Mouse (Mus musculus) MEL (cell line): ENCODE data around the gene Abcc10. TPM values are rescaled to one million over a fixed set of nuclear protein-coding genes. Genes with fewer than 3 reads are reported as not detected.

Experiments
- DNase-seq: peaks from one replicate; pipeline ENCODE4 v3.0.0; 2011; ENCODE audit warnings: low read depth, low spot score
- H3K27ac ChIP-seq: 2 replicates; pipeline ENCODE4 v1.5.1; 2012; ENCODE audit warnings: low read depth, mild to moderate bottlenecking, control low read depth, low read length, moderate library complexity; ENCODE audit not compliant: control insufficient read depth
- H3K27me3 ChIP-seq, 2 experiments: fragments of 150-350 bp in 1 of 2; sonication (generic) in 1 of 2; 2 replicates each; pipeline ENCODE4 v1.6.1; 2012; ENCODE audit warnings: low read length in 2 of 2, mild to moderate bottlenecking in 2 of 2, improper control_type of control experiment in 1 of 2, moderate library complexity in 1 of 2; ENCODE audit not compliant: insufficient read depth in 2 of 2, control insufficient read depth in 1 of 2
- H3K36me3 ChIP-seq, 2 experiments: 2 replicates each; pipeline ENCODE4 v1.6.1; 2012 to 2014; ENCODE audit warnings: low read length in 2 of 2, improper control_type of control experiment in 1 of 2, inconsistent platforms in 1 of 2, mild to moderate bottlenecking in 1 of 2; ENCODE audit not compliant: insufficient read depth in 2 of 2, control insufficient read depth in 1 of 2
- H3K4me1 ChIP-seq, 2 experiments: fragments of 150-350 bp in 1 of 2; sonication (generic) in 1 of 2; 2 replicates each; pipeline ENCODE4 v1.6.1; 2012; ENCODE audit warnings: low read length in 2 of 2, improper control_type of control experiment in 1 of 2, mild to moderate bottlenecking in 1 of 2; ENCODE audit not compliant: insufficient read depth in 2 of 2, control insufficient read depth in 1 of 2
- H3K4me3 ChIP-seq, 2 experiments: fragments of 150-350 bp in 1 of 2; sonication (generic) in 1 of 2; 2 replicates each; pipeline ENCODE4 v1.5.1; 2012; ENCODE audit warnings: low read depth in 2 of 2, low read length in 2 of 2, mild to moderate bottlenecking in 2 of 2, moderate library complexity in 2 of 2, control low read depth in 1 of 2, improper control_type of control experiment in 1 of 2; ENCODE audit not compliant: control insufficient read depth in 1 of 2, insufficient read depth in 1 of 2
- H3K79me2 ChIP-seq: 2 replicates; pipeline ENCODE4 v1.6.1; 2012; ENCODE audit warnings: mild to moderate bottlenecking, low read length, moderate library complexity; ENCODE audit not compliant: control insufficient read depth, poor library complexity, insufficient read depth
- H3K9ac ChIP-seq: 2 replicates; pipeline ENCODE4 v1.6.1; 2012; ENCODE audit warnings: low read depth, mild to moderate bottlenecking, control low read depth, low read length, moderate library complexity; ENCODE audit not compliant: control insufficient read depth, poor library complexity, severe bottlenecking
- H3K9me3 ChIP-seq: fragments of 150-350 bp; sonication (generic); replicated peaks from 2 replicates; pipeline ENCODE4 v1.6.1; 2012; ENCODE audit warnings: mild to moderate bottlenecking, low read length, improper control_type of control experiment, moderate library complexity; ENCODE audit not compliant: insufficient read depth
- CHD1 ChIP-seq: IDR thresholded peaks from 2 replicates; pipeline ENCODE4 v1.6.1; 2012; ENCODE audit warnings: low read depth, mild to moderate bottlenecking, inconsistent platforms, low read length, improper control_type of control experiment
- E2F4 ChIP-seq: IDR thresholded peaks from 2 replicates; pipeline ENCODE4 v1.6.1; 2011; ENCODE audit warnings: low read depth, low read length, improper control_type of control experiment, borderline replicate concordance
- ELF1 ChIP-seq: IDR thresholded peaks from 2 replicates; pipeline ENCODE4 v1.6.1; 2014; ENCODE audit warnings: low read depth, mild to moderate bottlenecking, inconsistent platforms, low read length, improper control_type of control experiment, moderate library complexity
- EP300 ChIP-seq, 2 experiments: IDR thresholded peaks; 2 replicates each; pipeline ENCODE4 v1.6.1; 2011; ENCODE audit warnings: improper control_type of control experiment in 2 of 2, low read length in 2 of 2, low read depth in 1 of 2, mild to moderate bottlenecking in 1 of 2
- GATA1 ChIP-seq: IDR thresholded peaks from 2 replicates; pipeline ENCODE4 v1.6.1; 2011; ENCODE audit warnings: low read depth, low read length, improper control_type of control experiment
- KAT2A ChIP-seq: conservative IDR thresholded peaks from 2 replicates; pipeline ENCODE4 v1.6.1; 2012; ENCODE audit warnings: low read depth, low read length, improper control_type of control experiment, inconsistent platforms
- MAZ ChIP-seq: IDR thresholded peaks from 2 replicates; pipeline ENCODE4 v1.6.1; 2012; ENCODE audit warnings: low read depth, mild to moderate bottlenecking, inconsistent platforms, low read length, improper control_type of control experiment
- MEF2A ChIP-seq: IDR thresholded peaks from 2 replicates; pipeline ENCODE4 v1.6.1; 2014; ENCODE audit warnings: low read depth, mild to moderate bottlenecking, inconsistent platforms, low read length, improper control_type of control experiment; ENCODE audit not compliant: poor library complexity, insufficient replicate concordance, severe bottlenecking; ENCODE audit errors: extremely low read depth
- MXI1 ChIP-seq: IDR thresholded peaks from 2 replicates; pipeline ENCODE4 v1.6.1; 2011; ENCODE audit warnings: mild to moderate bottlenecking, low read depth, low read length, improper control_type of control experiment
- MYB ChIP-seq: IDR thresholded peaks from 2 replicates; pipeline ENCODE4 v1.6.1; 2011; ENCODE audit warnings: mild to moderate bottlenecking, low read depth, low read length, improper control_type of control experiment
- MYC ChIP-seq: IDR thresholded peaks from 2 replicates; pipeline ENCODE4 v1.6.1; 2011; ENCODE audit warnings: low read depth, mild to moderate bottlenecking, low read length, improper control_type of control experiment, moderate library complexity
- RAD21 ChIP-seq: IDR thresholded peaks from 2 replicates; pipeline ENCODE4 v1.6.1; 2011; ENCODE audit warnings: mild to moderate bottlenecking, low read depth, low read length, improper control_type of control experiment
- RCOR1 ChIP-seq: IDR thresholded peaks from 2 replicates; pipeline ENCODE4 v1.6.1; 2012; ENCODE audit warnings: low read depth, mild to moderate bottlenecking, inconsistent platforms, low read length, improper control_type of control experiment
- SIN3A ChIP-seq: IDR thresholded peaks from 2 replicates; pipeline ENCODE4 v1.6.1; 2012; ENCODE audit warnings: low read length, improper control_type of control experiment, inconsistent platforms
- SMC3 ChIP-seq: IDR thresholded peaks from 2 replicates; pipeline ENCODE4 v1.6.1; 2011; ENCODE audit warnings: low read depth, low read length, improper control_type of control experiment
- TAL1 ChIP-seq: IDR thresholded peaks from 2 replicates; pipeline ENCODE4 v1.6.1; 2012; ENCODE audit warnings: mild to moderate bottlenecking, inconsistent platforms, low read length, moderate library complexity, mixed read lengths
- TBP ChIP-seq: IDR thresholded peaks from 2 replicates; pipeline ENCODE4 v1.8.0; 2011; ENCODE audit warnings: low read depth, low read length, improper control_type of control experiment
- TCF12 ChIP-seq: IDR thresholded peaks from 2 replicates; pipeline ENCODE4 v1.6.1; 2014; ENCODE audit warnings: low read depth, mild to moderate bottlenecking, inconsistent platforms, low read length, improper control_type of control experiment, moderate library complexity
- UBTF ChIP-seq: IDR thresholded peaks from 2 replicates; pipeline ENCODE4 v1.6.1; 2012; ENCODE audit warnings: low read depth, mild to moderate bottlenecking, inconsistent platforms, low read length, improper control_type of control experiment, moderate library complexity, borderline replicate concordance; ENCODE audit not compliant: insufficient read depth
- USF2 ChIP-seq, 2 experiments: IDR thresholded peaks; 2 replicates each; pipeline ENCODE4 v1.6.1; 2011 to 2012; ENCODE audit warnings: improper control_type of control experiment in 2 of 2, low read length in 2 of 2, borderline replicate concordance in 1 of 2, inconsistent platforms in 1 of 2, low read depth in 1 of 2, mild to moderate bottlenecking in 1 of 2; ENCODE audit not compliant: insufficient read depth in 1 of 2
- ZNF384 ChIP-seq: IDR thresholded peaks from 2 replicates; pipeline ENCODE4 v1.6.1; 2012; ENCODE audit warnings: low read depth, mild to moderate bottlenecking, inconsistent platforms, low read length, improper control_type of control experiment
- polyA plus RNA-seq, 2 experiments: library from polyadenylated mRNA; stranded (reverse) in 1 of 2; unstranded in 1 of 2; fragments of >175 nt in 1 of 2; fragments of >200 nt in 1 of 2; gene quantifications; 2 replicates each; pipeline versions ENCODE4 v1.2.1 to v1.2.4; 2012; ENCODE audit warnings: low replicate concordance in 2 of 2, low read depth in 1 of 2; ENCODE audit not compliant: insufficient read length in 2 of 2, insufficient read depth in 1 of 2, missing spikeins in 1 of 2
- total RNA-seq: library from RNA; depleted of rRNA; stranded (reverse); fragments of 300-350 nt; gene quantifications from 2 replicates; pipeline ENCODE4 v1.2.3, GENCODE M21; 2012

Gene Abcc10
- total and polyA plus RNA-seq, 3 experiments: 4.0 to 6.2 TPM; not detected in 1

- no peaks in the 10 kb centered on the region for H3K36me3 ChIP-seq
- TF ChIP-seq SMC3 (no peak), UBTF (no peak), TAL1 (no peak), ELF1 (no peak), MAZ (no peak)
Measured at GRCm38 (mm10) chr17:46304184-46304583, 24.0 kb downstream of the Abcc10 start.

GRCm38 (mm10) chr17:46301892-46302291, 26.3 kb downstream of the Abcc10 start:
- H3K4me1 ChIP-seq: no peaks in the 10 kb centered on the region
- H3K27me3 ChIP-seq: no peaks in the 10 kb centered on the region
- H3K9me3 ChIP-seq: no peaks in the 10 kb centered on the region
- no peak overlapping the region for H3K27ac ChIP-seq
- no peak overlapping the region for H3K9ac ChIP-seq
- no peak overlapping the region for H3K4me3 ChIP-seq
- no peaks in the 10 kb centered on the region for H3K79me2 ChIP-seq
- TF ChIP-seq RAD21 (no peak), GATA1 (no peak), MXI1 (no peak), KAT2A (no peak), ZNF384 (no peak), E2F4 (no peak), TCF12 (no peak), ELF1 (no peak), EP300 (IDR thresholded peaks at IDR 0.05; ENCODE audit: low read depth in 1 of 2, low read length in 2 of 2) (no peak), RCOR1 (no peak), TBP (no peak), MYC (no peak), SIN3A (no peak), USF2 (IDR thresholded peaks at IDR 0.05; ENCODE audit: borderline replicate concordance in 1 of 2, insufficient read depth in 1 of 2, low read depth in 1 of 2, low read length in 2 of 2) (no peak), CHD1 (no peak), MYB (no peak), MEF2A (no peak)
- DNase-seq: no peak
- no peaks in the 10 kb centered on the region for H3K36me3 ChIP-seq

More at GRCm38 (mm10) chr17:46304184-46304583, 24.0 kb downstream of the Abcc10 start:
- H3K79me2 ChIP-seq: no peaks in the 10 kb centered on the region
- no peaks in the 10 kb centered on the region for H3K4me1 ChIP-seq
- no peak overlapping the region for H3K27ac ChIP-seq
- H3K27me3 ChIP-seq: no peaks in the 10 kb centered on the region
- no peak for DNase-seq
- H3K4me3 ChIP-seq: no peak overlapping the region
- no peaks in the 10 kb centered on the region for H3K9me3 ChIP-seq
- no peak overlapping the region for H3K9ac ChIP-seq
